Mouse (Mus musculus): ENCODE data around the gene Rnf128. TPM values are rescaled to one million over a fixed set of nuclear protein-coding genes. Genes with fewer than 3 reads are reported as not detected.
A peak's percentile ranks its signal among the peaks of the same experiment; 100 is the strongest.
"Not testable (repeated sequence)": the region's sequence is repeated elsewhere in the genome, so short reads cannot be mapped to it uniquely, and the experiment has no call there.

The Rnf128 gene
- total and polyA plus RNA-seq, 2 experiments from 2014 or later: 48.5 to 56.7 TPM

- Histone ChIP-seq H3K9ac (replicated peaks; ENCODE audit: low read depth, low read length) (no peak overlapping the region), H3K27me3 (ENCODE audit: control insufficient read depth, insufficient read depth, low read length) (no peaks in the 10 kb centered on the region), H3K4me1 (ENCODE audit: control insufficient read depth, insufficient read depth) (no peaks in the 10 kb centered on the region), H3K9me3 (replicated peaks; ENCODE audit: control insufficient read depth, low read length) (no peaks in the 10 kb centered on the region), H3K36me3 (replicated peaks; ENCODE audit: control insufficient read depth, insufficient read depth, low read length) (no peaks in the 10 kb centered on the region), H3K4me3 (ENCODE audit: low read depth, low read length) (no peak overlapping the region), H3K4me2 (ENCODE audit: low read depth, low read length) (no peak overlapping the region), H3K27ac (ENCODE audit: low read depth) (no peak overlapping the region)
- no peak for TF ChIP-seq EP300 (IDR thresholded peaks at IDR 0.05; ENCODE audit: low read depth)
- no peak for TF ChIP-seq CTCF (IDR thresholded peaks at IDR 0.05; ENCODE audit: low read depth)
- DNase-seq (ENCODE audit: low spot score) (no peak), ATAC-seq (ENCODE audit: insufficient read depth, low read depth) (no peak)
- WGBS: 66% methylated on average over 2 of the region's 2 CpGs
Measured at GRCm38 (mm10) chrX:139552090-139552489, 11.0 kb upstream of the Rnf128 start.

- TF ChIP-seq CTCF (IDR thresholded peaks at IDR 0.05; ENCODE audit: low read depth) (no peak), EP300 (IDR thresholded peaks at IDR 0.05; ENCODE audit: low read depth) (no peak)
- H3K4me3 ChIP-seq (ENCODE audit: low read depth, low read length): no peak overlapping the region
- H3K4me1 ChIP-seq (ENCODE audit: control insufficient read depth, insufficient read depth): no peaks in the 10 kb centered on the region
- no peaks in the 10 kb centered on the region for H3K27me3 ChIP-seq (ENCODE audit: control insufficient read depth, insufficient read depth, low read length)
- no peaks in the 10 kb centered on the region for H3K36me3 ChIP-seq (replicated peaks; ENCODE audit: control insufficient read depth, insufficient read depth, low read length)
- H3K27ac ChIP-seq (ENCODE audit: low read depth): no peak overlapping the region
- no peaks in the 10 kb centered on the region for H3K9me3 ChIP-seq (replicated peaks; ENCODE audit: control insufficient read depth, low read length)
- H3K4me2 ChIP-seq (ENCODE audit: low read depth, low read length): no peak overlapping the region
- ATAC-seq (ENCODE audit: insufficient read depth, low read depth): no peak
- no peak for DNase-seq (ENCODE audit: low spot score)
- no peak overlapping the region for H3K9ac ChIP-seq (replicated peaks; ENCODE audit: low read depth, low read length)
- WGBS: 59% methylated on average over 5 of the region's 5 CpGs
Measured at GRCm38 (mm10) chrX:139562255-139562924, 726 bp upstream of the Rnf128 start.

GRCm38 (mm10) chrX:139570054-139570453, 6.9 kb downstream of the Rnf128 start:
- Histone ChIP-seq H3K27me3 (ENCODE audit: control insufficient read depth, insufficient read depth, low read length) (no peaks in the 10 kb centered on the region), H3K27ac (ENCODE audit: low read depth) (no peak overlapping the region), H3K4me3 (ENCODE audit: low read depth, low read length) (no peak overlapping the region), H3K4me1 (ENCODE audit: control insufficient read depth, insufficient read depth) (no peaks in the 10 kb centered on the region), H3K9me3 (replicated peaks; ENCODE audit: control insufficient read depth, low read length) (no peaks in the 10 kb centered on the region), H3K36me3 (replicated peaks; ENCODE audit: control insufficient read depth, insufficient read depth, low read length) (no peaks in the 10 kb centered on the region), H3K9ac (replicated peaks; ENCODE audit: low read depth, low read length) (no peak overlapping the region), H3K4me2 (ENCODE audit: low read depth, low read length) (no peak overlapping the region)
- DNase-seq (ENCODE audit: low spot score) (no peak), ATAC-seq (ENCODE audit: insufficient read depth, low read depth) (no peak)
- no peak for TF ChIP-seq CTCF (IDR thresholded peaks at IDR 0.05; ENCODE audit: low read depth)
- no peak for TF ChIP-seq EP300 (IDR thresholded peaks at IDR 0.05; ENCODE audit: low read depth)
- WGBS: 66% methylated on average over 3 of the region's 3 CpGs

GRCm38 (mm10) chrX:139578649-139579278, 15.6 kb downstream of the Rnf128 start:
- Histone ChIP-seq H3K9ac (replicated peaks; ENCODE audit: low read depth, low read length) (no peak overlapping the region), H3K27ac (ENCODE audit: low read depth) (no peak overlapping the region), H3K27me3 (ENCODE audit: control insufficient read depth, insufficient read depth, low read length) (no peaks in the 10 kb centered on the region), H3K4me1 (ENCODE audit: control insufficient read depth, insufficient read depth) (no peaks in the 10 kb centered on the region), H3K4me3 (ENCODE audit: low read depth, low read length) (no peak overlapping the region), H3K36me3 (replicated peaks; ENCODE audit: control insufficient read depth, insufficient read depth, low read length) (no peaks in the 10 kb centered on the region), H3K9me3 (replicated peaks; ENCODE audit: control insufficient read depth, low read length) (no peaks in the 10 kb centered on the region), H3K4me2 (ENCODE audit: low read depth, low read length) (no peak overlapping the region)
- 67% methylated on average over 6 of the region's 6 CpGs for WGBS
- TF ChIP-seq EP300 (IDR thresholded peaks at IDR 0.05; ENCODE audit: low read depth): no peak
- ATAC-seq (ENCODE audit: insufficient read depth, low read depth): no peak
- DNase-seq (ENCODE audit: low spot score): no peak

- Histone ChIP-seq H3K27ac (ENCODE audit: low read depth) (peak overlapping the region; percentile 51; the same call in 1 of the 2 replicates), H3K4me2 (ENCODE audit: low read depth, low read length) (peak overlapping the region; percentile 18; the same call in 1 of the 2 replicates), H3K9ac (replicated peaks; ENCODE audit: low read depth, low read length) (no peak overlapping the region), H3K9me3 (replicated peaks; ENCODE audit: control insufficient read depth, low read length) (no peaks in the 10 kb centered on the region), H3K4me3 (ENCODE audit: low read depth, low read length) (no peak overlapping the region), H3K27me3 (ENCODE audit: control insufficient read depth, insufficient read depth, low read length) (no peaks in the 10 kb centered on the region), H3K4me1 (ENCODE audit: control insufficient read depth, insufficient read depth) (no peaks in the 10 kb centered on the region), H3K36me3 (replicated peaks; ENCODE audit: control insufficient read depth, insufficient read depth, low read length) (no peaks in the 10 kb centered on the region)
- TF ChIP-seq CTCF (IDR thresholded peaks at IDR 0.05; ENCODE audit: low read depth) (no peak), EP300 (IDR thresholded peaks at IDR 0.05; ENCODE audit: low read depth) (no peak)
- DNase-seq (ENCODE audit: low spot score): peak; percentile 47
- 24% methylated on average over 4 of the region's 4 CpGs for WGBS
- ATAC-seq (ENCODE audit: insufficient read depth, low read depth): peak; percentile 74
Measured at GRCm38 (mm10) chrX:139583616-139584015, 20.5 kb downstream of the Rnf128 start.

GRCm38 (mm10) chrX:139586676-139587075, 23.6 kb downstream of the Rnf128 start:
- H3K9ac ChIP-seq (replicated peaks; ENCODE audit: low read depth, low read length); H3K9me3 ChIP-seq (replicated peaks; ENCODE audit: control insufficient read depth, low read length); H3K4me2 ChIP-seq (ENCODE audit: low read depth, low read length); DNase-seq (ENCODE audit: low spot score); H3K36me3 ChIP-seq (replicated peaks; ENCODE audit: control insufficient read depth, insufficient read depth, low read length); ATAC-seq (ENCODE audit: insufficient read depth, low read depth); H3K4me1 ChIP-seq (ENCODE audit: control insufficient read depth, insufficient read depth); H3K27me3 ChIP-seq (ENCODE audit: control insufficient read depth, insufficient read depth, low read length); H3K27ac ChIP-seq (ENCODE audit: low read depth); H3K4me3 ChIP-seq (ENCODE audit: low read depth, low read length): not testable (repeated sequence)
- WGBS: 29% methylated on average over 2 of the region's 2 CpGs
